Mouse (Mus musculus): Measurements from ENCODE around the gene Strn3.
"Not testable (repeated sequence)": the region's sequence is repeated elsewhere in the genome, so short reads cannot be mapped to it uniquely, and the experiment has no call there.

The Strn3 gene

DNA sequence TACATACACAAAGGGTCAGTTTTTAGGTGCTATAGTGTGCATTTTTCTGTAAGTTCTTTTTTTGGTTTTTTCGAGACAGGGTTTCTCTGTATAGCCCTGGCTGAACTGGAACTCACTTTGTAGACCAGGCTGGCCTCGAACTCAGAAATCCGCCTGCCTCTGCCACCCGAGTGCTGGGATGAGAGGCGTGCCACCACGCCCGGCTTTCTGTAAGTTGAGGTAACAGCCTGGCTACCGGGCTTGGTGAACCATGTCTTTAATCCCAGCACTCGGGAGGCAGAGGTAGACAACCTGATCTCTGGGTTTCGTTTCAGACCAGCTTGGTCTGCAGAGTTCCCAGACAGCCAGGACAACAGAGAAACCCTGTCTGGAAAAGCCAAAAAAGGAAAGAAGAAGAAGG lies 1.2 kb upstream of the Strn3 start:
- not testable (repeated sequence) for DNase-seq

DNA sequence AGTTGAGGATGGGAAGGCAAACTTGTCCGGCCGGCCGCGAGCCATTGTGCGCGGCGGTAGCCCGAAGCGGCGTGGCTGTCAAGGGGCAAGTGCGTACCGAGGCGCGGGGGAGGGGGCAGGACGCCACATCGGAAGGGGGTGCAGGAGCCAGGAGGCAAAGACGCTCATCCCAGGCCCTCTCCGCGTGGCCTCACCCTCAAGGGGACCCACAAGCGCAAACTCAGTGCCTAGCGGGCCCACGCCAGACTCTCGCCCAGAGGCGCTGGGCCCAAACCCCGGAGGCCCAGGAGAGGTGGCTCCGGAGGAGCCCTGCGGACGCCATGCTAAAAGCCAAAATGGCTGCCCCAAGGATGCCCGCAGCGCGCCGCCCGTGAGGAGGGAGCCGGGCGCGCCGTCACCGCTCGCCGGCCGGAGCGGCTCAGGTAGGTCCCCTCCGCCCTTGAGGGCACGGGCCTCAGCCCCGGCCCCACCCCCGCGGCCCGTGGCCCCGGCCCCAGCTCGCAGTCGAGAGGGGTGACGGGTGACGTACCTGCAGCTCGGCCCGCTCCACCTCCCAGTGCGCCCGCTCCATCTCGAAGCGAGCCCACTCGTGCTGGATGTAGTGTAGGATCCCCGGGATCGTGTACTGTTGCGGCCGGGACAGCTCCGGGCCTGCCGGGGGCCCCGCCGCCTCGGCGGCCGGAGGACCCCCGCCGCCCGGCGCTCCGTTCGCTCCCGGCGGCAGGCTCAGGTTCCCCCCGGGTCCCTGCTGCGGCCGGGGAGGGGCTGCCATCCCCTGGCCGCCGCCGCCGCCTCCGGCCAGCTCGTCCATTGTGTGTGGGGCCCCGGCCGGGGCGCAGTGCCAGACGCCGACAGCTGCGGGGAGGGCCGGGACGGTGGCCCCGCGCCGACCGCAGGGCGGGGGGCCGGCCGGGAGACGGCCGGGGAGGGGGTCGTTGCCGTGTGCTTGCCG lies 528 bp downstream of the Strn3 start, which contains the start of gene Ap4s1:
Gene Ap4s1 (plus strand): TSS at position 141 of the 952 bp plus-strand sequence.
- peak; percentile 74 for DNase-seq

DNA sequence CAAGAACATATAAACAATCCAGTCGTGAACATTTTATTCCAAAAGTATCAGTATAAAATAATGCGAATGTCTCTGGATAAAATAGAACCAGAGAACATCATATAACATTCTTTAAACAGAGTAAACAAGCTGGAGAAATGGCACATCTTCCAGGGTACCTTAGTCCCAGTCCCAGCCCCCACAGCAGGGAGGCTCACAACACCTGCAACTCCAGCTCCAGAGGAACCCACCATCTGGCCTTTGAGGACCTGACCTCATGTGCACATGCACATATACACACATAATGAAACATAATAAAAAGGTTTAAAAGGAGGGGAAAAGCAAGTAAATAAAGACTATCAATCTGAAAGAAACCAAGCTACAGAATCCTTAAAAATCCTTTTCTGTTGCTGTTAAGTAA lies 3.2 kb downstream of the Strn3 start:
- no peak for DNase-seq

DNA sequence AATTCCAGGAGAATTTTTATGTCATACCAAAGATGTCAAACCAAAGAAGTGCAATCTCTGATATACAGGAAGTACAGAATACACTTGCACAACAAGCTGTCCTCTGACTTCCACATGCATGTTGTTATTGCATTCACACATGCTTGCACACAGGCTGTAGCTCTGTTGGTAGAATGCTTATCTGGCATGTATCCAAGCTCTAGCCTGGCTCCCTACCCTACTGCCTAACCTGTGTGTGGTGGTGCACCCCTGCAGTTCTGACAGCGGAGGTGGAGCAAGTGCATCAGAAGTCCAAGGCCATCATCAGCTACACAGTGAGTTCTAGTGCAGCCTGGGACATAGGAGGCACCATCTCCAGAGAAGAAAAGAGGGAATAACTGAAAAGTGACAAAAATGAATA lies 12.9 kb downstream of the Strn3 start:
- DNase-seq, result peak; percentile 48

DNA sequence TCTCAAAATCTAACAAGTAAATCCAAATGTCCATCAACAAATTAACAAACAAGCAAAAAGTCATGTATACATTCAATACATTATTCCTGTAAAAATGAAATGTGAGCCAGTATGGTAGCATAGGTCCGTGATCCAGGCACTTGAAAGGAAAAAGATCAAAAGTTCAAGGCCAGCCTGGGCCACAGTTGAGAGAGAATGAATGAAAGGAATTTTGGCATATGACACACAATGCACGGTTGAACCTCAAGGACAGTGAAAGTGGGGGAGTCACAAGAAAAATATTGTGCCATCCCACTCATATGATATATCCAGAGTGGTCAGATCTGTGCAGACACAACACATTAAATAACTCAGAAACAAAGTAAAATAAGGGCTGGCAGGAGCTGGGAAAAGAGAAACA lies 15.3 kb downstream of the Strn3 start:
- no peak for DNase-seq

DNA sequence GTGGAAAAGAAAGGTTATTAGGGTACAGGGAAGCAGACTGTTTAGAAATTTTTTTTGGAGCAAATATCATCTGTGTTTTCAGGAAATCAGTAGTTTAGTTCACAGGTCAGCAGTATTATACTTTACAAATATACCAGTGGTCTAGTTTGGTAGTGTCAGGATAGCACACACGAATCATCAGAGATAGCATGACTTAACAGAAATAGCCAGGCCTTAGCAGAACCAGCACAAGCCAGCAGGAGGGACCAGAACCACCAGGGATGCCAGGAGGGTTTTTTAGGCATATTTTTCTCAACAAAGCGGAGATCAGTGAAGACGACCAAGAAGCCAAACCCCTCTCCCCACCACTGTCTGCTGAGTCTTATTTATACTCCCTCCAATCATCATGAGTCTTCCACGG lies 18.4 kb downstream of the Strn3 start:
- no peak for DNase-seq

DNA sequence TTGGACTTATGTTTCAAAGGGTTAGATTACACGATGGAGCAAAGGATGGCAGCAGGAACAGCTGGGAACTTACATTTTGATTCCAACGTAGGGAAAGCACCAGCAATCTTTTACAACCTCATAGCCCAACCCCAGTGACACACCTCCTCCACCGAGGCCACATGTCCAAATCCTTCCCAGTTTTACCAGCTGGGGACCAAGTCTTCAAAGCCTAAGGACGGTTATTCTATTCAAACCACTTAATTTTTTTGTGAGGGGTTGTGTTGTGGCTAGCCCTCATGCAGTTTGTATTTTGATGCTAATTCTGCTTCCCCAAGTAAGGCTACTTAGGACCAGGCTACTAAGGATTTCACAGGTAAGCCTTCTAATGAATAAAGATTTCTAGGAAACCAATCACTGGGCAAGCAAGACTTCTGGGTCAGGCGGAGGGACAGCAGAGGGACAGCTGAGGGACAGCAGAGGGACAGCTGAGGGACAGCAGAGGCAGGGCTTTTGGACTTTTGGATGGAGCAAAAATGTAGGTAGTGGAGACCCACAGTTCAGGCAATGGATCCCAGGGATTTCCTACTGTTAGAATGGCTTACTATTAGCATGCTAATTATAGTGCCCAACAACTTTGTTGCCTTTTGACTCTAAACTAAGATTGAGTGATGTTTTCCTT lies 20.3 kb downstream of the Strn3 start:
- DNase-seq, result no peak

DNA sequence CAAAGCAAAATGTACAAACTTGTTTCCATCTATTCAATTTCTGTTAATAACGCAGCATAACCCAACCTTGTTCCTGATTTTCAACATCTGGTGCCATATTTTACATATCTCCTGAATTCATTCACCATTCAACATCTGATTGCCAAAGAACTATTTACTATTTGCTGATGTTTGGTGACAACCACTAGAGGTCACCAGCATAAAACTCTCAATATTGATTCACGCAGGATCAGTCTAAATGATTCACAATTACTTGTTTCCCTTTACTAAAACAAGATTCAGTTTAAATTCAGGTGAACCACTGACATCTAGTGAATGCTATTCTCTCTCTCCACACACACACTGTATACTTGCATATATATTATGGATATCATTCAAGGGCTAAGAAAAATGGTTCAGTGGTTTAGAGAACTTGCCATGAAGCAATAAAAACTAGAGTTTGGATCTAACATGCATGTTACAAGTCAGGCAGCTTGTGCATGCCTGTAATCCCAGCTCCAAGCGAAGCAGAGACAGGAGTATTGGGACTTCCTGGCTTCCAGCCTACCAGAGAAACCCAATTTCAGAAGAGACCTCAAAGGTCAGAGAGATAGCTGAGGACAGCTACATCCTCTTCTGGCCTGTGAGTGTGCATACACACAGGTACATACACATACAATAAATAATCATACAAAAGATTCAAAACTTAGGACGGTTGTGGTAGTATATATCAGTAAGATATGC lies 24.8 kb downstream of the Strn3 start:
- DNase-seq, result peak; percentile 52

DNA sequence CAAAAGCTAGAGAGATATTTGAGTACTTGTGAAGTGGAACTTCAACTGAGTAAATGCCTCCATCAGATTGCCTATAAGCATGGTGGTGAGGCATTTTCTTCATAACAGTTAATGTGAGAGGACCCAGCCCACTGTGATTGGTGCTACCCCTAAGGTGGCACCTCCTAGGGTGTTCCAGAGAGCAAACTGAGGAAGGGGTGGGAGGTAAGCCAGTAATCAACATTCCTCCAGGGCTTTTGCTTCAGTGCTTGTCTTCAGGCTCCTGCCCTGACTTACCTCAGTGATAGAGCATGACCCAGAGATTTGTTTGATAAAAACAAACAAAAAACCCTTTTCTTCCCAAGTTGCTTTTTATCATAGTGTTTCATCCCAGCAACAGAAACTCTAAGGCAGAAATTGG lies 27.8 kb downstream of the Strn3 start:
- DNase-seq, result no peak

DNA sequence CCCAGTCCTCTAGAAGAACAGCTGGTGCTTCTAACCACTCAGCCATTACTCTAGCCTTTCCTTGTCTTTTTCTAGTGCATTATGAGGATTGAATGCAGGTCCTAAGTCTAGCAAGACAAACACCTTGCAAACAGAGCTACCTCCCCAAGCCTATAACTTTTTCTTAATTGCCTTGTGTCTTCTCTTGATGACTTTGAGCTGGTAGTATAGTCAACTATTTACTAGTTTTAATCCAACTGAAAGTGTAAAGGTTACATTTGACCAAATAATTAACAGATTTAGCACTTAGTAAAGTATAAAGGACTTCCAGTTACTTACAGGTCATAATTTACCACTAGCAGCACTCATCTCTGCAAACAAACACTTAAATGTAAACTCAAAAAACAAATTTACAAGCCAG lies 28.7 kb downstream of the Strn3 start:
- DNase-seq, result peak; percentile 67

DNA sequence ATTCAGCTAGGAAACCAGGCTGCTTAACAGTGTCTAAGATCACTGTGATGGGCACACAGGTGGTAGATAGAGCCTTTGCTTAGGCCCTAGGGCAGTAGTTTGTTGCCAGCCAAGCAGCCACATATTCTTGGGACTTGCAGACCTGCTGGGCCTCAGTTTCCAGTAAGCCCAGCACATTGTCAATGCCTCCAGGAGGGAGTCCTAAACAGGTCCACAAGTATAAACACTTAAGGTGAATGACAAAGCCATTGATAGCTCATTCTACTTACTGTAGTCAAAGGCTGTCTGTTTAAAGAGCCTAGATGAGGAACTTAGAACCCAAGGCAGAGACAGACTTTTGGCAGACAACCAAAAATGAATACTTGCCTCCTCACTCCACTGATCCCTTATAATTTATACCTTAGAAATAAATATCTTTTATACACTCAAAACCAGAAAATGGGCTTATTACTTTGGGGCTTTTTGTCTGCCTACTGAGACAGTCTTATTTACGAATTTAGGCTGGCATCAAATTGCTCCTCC lies 35.7 kb downstream of the Strn3 start:
- no peak for DNase-seq

DNA sequence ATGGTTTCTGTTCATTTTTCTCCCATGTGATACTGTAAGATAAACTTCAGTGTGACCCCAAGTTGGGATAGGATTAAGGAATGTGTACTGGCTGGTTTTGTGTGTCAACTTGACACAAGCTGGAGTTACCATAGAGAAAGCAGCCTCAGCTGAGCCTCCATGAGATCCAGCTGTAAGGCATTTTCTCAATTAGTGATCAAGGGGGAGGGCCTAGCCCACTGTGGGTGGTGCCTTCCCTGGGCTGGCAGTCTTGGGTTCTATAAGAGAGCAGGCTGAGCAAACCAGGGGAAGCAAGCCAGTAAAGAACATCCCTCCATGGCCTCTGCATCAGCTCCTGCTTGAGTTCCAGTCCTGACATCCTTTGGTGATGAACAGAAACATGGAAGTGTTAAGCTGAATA lies 42.3 kb downstream of the Strn3 start:
- DNase-seq, result not testable (repeated sequence)

DNA sequence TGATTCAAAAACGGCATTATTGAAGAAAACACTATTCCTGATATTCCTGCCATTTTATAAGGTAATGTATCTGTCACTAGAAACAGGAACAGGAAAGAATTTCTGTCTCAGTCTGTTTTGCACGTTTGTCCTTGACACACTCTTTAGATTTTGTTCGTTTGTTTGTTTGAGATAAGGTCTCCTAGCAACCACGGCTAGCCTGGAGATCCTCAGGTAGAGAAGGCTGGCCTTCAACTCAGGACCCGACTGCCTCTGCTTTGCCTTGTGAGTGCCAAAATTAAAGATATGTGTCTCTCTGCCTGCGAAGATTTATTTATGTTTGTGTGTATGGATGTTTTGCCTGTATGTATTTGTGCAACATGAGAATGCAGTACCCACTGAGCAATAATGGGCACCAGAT lies 49.8 kb downstream of the Strn3 start:
- no peak for DNase-seq

DNA sequence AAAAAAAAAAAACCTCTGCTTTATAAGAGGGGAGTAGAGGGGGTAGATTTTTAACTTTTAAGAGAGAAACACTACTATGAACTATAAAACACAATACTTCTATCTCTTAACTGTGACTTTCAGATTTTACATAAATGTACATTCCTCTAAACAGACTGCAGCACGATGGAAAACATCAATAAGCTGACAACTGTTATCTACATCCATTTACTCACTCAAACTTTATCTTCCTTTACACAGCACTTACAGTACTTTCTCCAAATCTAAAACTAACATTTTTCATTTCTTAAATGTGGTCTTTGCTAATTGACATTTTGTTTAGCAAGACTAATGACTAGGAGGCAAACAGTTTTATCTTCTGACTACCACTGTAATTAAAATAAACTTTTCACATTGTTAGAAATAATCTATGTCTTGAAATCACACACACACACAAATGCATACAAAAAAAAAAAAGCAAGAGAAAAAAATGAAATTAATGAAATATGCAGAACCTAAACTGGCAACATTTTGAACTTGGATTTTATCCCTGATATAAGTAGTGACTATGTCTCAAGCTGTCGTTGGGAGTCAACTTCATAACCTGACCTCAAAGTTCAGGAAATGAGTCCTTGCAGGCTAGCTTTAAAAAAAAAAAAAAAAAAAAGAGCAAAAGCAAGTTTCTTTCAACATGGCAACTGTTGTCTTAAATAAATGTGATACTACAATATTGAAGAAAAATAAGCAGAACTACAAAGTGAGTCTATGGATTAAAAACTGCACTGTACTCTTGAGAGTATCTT lies 54.8 kb downstream of the Strn3 start:
- DNase-seq, result no peak

DNA sequence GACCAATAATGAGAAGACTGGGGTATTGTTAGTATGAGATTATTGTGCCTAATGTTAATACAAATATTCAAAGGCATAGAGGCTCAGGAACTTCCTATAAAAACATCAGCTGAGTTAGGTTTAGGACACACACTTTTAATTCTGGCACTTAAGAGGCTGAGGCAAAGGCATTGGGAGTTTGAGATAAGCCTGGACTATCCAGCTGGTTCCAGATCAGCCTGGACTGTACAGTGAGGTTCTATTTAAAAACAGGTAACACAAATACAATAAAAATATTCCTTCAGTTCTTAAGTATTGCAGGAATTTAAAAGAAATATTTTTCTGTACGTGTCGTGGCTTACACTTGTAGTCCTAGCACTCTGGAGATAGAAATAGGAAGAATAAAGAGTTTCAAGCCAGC lies 55.4 kb downstream of the Strn3 start:
- no peak for DNase-seq

DNA sequence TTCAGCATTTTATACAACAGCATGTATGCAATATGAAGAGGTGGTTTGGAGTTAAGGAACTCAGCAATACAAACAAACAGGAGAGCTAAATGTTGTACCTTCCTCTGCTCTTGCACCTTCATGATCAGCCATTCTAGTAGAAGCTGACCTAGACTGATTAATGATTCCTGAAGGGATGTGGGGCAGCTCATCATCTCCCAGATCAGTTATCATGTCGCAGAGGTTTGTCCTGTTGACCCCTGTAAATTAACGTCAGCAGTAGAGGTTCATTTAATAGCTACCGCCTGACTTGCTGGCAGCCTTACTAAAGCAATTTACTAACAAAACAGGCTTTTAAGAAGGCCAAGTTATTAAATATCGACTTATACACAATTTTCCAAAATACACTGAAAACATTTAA lies 58.2 kb downstream of the Strn3 start:
- DNase-seq, result peak; percentile 67

DNA sequence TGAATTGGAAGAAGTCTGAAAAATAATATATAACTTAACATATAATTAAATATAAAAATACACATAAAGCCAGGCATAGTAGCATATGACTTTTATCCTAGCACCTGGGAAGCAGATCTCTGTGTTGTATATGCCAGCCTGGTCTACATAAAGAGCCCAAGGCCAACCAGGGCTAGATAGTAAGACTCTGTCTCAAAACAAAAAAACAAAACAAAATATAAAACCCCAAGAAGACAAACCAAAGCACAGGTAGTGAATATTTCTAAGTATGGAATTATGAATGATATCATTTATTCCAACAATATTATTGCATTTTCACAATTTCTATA lies 68.4 kb downstream of the Strn3 start:
- no peak for DNase-seq

DNA sequence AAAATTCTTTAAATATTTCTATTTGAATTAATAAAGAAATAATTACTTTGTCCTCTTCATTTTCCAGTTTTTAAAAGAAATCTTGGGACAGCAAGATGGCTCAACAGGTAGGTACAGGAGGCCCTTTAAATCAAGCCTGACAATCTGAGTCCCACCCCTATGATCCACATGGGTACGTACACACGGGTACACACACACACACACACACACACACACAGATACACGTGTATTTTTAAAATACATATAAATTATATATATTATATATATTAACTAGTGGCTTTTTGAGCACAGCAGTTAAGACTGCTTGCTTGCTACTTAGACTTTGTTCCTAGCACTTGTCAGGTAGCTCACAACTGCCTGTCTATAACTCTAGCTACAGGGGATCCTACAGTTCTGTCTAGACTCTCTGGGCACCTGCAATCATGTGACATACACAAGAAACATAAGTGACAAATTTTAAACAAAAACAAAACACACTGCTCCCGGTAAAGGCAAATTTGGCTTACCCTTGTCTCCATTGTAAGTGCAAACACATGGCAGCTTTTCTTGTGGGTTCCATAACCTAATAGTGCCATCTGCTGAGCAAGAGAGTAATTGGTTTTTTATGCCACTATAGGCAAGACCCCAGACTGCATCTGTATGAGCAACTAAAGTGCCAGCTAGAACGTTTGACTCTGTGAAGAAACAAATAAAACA lies 68.9 kb downstream of the Strn3 start:
- DNase-seq, result no peak

DNA sequence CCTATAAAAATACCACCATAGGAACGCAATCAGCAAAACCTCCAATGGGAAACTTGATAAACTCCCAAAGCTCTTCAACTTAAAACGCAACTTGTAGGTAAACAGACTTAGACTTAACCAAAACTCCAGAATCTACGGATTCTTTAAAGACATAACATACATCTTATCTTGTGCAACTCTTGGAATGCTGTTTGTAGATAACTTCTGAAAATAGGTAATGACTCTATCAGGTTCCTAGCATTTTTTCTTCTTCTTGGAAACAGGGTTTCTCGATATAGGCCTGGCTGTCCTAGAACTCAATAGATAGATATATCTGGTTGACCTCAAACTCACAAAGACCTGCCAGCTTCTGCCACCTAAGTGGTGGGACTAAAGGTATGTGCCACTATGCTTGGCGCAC lies 70.5 kb downstream of the Strn3 start:
- DNase-seq, result no peak

DNA sequence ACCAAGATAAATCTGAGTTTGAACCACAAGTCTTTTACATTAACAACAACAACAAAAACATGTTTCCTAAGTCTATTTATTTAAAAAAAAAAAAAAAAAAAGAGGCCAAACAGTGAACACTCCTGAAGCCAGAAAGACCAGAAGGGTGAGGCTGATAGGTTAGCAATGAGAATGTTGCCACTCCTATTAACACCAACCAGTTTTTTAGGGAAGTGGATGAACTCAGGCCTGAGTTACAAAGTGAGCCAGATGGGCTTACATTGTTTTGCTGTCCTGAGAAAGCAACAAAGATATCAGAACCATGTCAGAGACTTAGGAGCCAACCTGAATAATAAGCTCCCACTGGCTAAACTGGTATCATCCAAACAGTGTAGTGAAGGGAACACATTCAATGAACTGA lies 71.1 kb downstream of the Strn3 start:
- no peak for DNase-seq

DNA sequence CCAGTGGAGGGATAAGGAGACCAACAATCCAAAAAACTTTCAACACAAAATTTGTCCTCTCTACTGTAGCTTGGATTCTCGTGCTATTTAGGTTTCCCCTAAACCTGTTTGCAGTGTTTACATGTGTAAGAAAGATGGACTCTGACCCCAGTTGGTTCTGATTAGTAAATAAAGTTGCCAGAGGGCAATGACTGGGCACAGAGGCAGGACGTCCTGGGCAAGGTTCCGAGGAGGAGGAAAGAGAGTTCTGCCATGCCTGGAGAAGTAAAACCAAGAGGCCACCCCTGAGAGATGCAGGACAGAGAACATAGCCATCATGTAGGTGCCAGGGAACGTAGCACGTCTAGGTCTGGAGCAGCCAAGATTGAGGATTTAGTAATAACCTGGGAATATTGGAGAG lies 79.3 kb downstream of the Strn3 start:
- DNase-seq, result peak; percentile 58

DNA sequence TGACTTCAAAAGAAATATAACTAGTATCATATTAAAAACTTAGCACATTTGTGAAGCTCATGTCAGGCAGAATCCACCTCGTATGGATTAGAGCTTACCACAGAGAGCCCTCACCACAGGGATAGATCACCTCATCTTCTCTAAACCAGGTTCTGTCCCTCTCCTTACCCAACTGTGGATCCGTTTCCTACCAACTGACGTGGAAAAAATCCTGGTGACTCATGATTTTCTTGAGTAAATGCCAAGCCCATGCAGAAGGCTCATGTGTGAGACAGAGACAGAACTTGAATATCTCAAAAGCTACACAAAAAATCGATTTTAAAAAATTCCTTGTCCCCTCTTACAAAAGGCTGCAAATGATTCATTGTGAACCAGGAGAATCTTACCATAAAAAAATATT lies 85.6 kb downstream of the Strn3 start:
- DNase-seq, result no peak

Data from kidney, adult 9 months (tissue).